Mouse (Mus musculus): ENCODE results near the gene Cyren. TPM values are rescaled to one million over a fixed set of nuclear protein-coding genes. Genes with fewer than 3 reads are reported as not detected.

The Cyren gene
- polyA plus RNA-seq, 1 experiment from 2014 or later, result 21.6 TPM

- Histone ChIP-seq H3K4me1 (replicated peaks; ENCODE audit: control insufficient read depth, insufficient read depth, low read length) (peaks cover 67% of the 10 kb centered on the region), H3K9ac (ENCODE audit: low read length) (peak overlapping the region; percentile 15; the same call in 1 of the 2 replicates), H3K4me3 (ENCODE audit: low read length) (no peak overlapping the region), H3K9me3 (ENCODE audit: control insufficient read depth, low read length) (no peaks in the 10 kb centered on the region), H3K36me3 (ENCODE audit: control insufficient read depth, insufficient read depth, low read length) (no peaks in the 10 kb centered on the region), H3K27me3 (ENCODE audit: control insufficient read depth, insufficient read depth, low read depth, low read length) (no peaks in the 10 kb centered on the region), H3K4me2 (ENCODE audit: low read depth, low read length) (no peak overlapping the region), H3K27ac (ENCODE audit: low read length) (peak overlapping the region; percentile 92)
- ATAC-seq (ENCODE audit: low read depth), result peak; percentile 17; the same call in 1 of the 2 replicates
- 28% methylated on average over 5 of the region's 5 CpGs for WGBS
Observed at GRCm38 (mm10) chr6:34865213-34865612, 12.6 kb downstream of the Cyren start.

GRCm38 (mm10) chr6:34863786-34864514 is 13.9 kb downstream of the Cyren start:
- WGBS, result 61% methylated on average over 9 of the region's 9 CpGs
- no peaks in the 10 kb centered on the region for H3K36me3 ChIP-seq (ENCODE audit: control insufficient read depth, insufficient read depth, low read length)
- H3K4me1 ChIP-seq (replicated peaks; ENCODE audit: control insufficient read depth, insufficient read depth, low read length), result peaks cover 55% of the 10 kb centered on the region
- peak overlapping the region; percentile 13; the same call in 1 of the 2 replicates for H3K27ac ChIP-seq (ENCODE audit: low read length)
- H3K9me3 ChIP-seq (ENCODE audit: control insufficient read depth, low read length), result no peaks in the 10 kb centered on the region
- no peak overlapping the region for H3K4me2 ChIP-seq (ENCODE audit: low read depth, low read length)
- no peak for ATAC-seq (ENCODE audit: low read depth)
- H3K4me3 ChIP-seq (ENCODE audit: low read length), result no peak overlapping the region
- no peak overlapping the region for H3K9ac ChIP-seq (ENCODE audit: low read length)
- H3K27me3 ChIP-seq (ENCODE audit: control insufficient read depth, insufficient read depth, low read depth, low read length), result no peaks in the 10 kb centered on the region

GRCm38 (mm10) chr6:34862791-34863403 is 15.0 kb downstream of the Cyren start, which contains the start of gene Tmem140:
TSS of gene Tmem140 (plus strand) at chr6:34863146.
- Histone ChIP-seq H3K4me3 (ENCODE audit: low read length) (peak within 1 kb of the TSS; percentile 45), H3K9ac (ENCODE audit: low read length) (peak within 1 kb of the TSS; percentile 67), H3K36me3 (ENCODE audit: control insufficient read depth, insufficient read depth, low read length) (no peaks in the 10 kb centered on the region), H3K9me3 (ENCODE audit: control insufficient read depth, low read length) (no peaks in the 10 kb centered on the region), H3K4me1 (replicated peaks; ENCODE audit: control insufficient read depth, insufficient read depth, low read length) (peaks cover 46% of the 10 kb centered on the region), H3K27ac (ENCODE audit: low read length) (peak within 1 kb of the TSS; percentile 79), H3K27me3 (ENCODE audit: control insufficient read depth, insufficient read depth, low read depth, low read length) (no peaks in the 10 kb centered on the region), H3K4me2 (ENCODE audit: low read depth, low read length) (peak within 1 kb of the TSS; percentile 68)
- 12% methylated on average over 11 of the region's 11 CpGs for WGBS
- ATAC-seq (ENCODE audit: low read depth), result peak; percentile 59

GRCm38 (mm10) chr6:34862381-34862780 is 15.5 kb downstream of the Cyren start:
- peak overlapping the region; percentile 68 for H3K4me2 ChIP-seq (ENCODE audit: low read depth, low read length)
- H3K27ac ChIP-seq (ENCODE audit: low read length), result peak overlapping the region; percentile 79
- H3K4me3 ChIP-seq (ENCODE audit: low read length), result peak overlapping the region; percentile 45
- no peaks in the 10 kb centered on the region for H3K9me3 ChIP-seq (ENCODE audit: control insufficient read depth, low read length)
- H3K9ac ChIP-seq (ENCODE audit: low read length), result no peak overlapping the region
- WGBS, result 90% methylated on average over 6 of the region's 6 CpGs
- H3K4me1 ChIP-seq (replicated peaks; ENCODE audit: control insufficient read depth, insufficient read depth, low read length), result peaks cover 41% of the 10 kb centered on the region
- no peaks in the 10 kb centered on the region for H3K27me3 ChIP-seq (ENCODE audit: control insufficient read depth, insufficient read depth, low read depth, low read length)
- no peaks in the 10 kb centered on the region for H3K36me3 ChIP-seq (ENCODE audit: control insufficient read depth, insufficient read depth, low read length)
- ATAC-seq (ENCODE audit: low read depth), result no peak

GRCm38 (mm10) chr6:34861546-34862053 is 16.3 kb downstream of the Cyren start:
- Histone ChIP-seq H3K36me3 (ENCODE audit: control insufficient read depth, insufficient read depth, low read length) (no peaks in the 10 kb centered on the region), H3K9ac (ENCODE audit: low read length) (no peak overlapping the region), H3K4me1 (replicated peaks; ENCODE audit: control insufficient read depth, insufficient read depth, low read length) (peaks cover 33% of the 10 kb centered on the region), H3K27me3 (ENCODE audit: control insufficient read depth, insufficient read depth, low read depth, low read length) (no peaks in the 10 kb centered on the region), H3K9me3 (ENCODE audit: control insufficient read depth, low read length) (no peaks in the 10 kb centered on the region), H3K27ac (ENCODE audit: low read length) (no peak overlapping the region), H3K4me3 (ENCODE audit: low read length) (no peak overlapping the region), H3K4me2 (ENCODE audit: low read depth, low read length) (no peak overlapping the region)
- no peak for ATAC-seq (ENCODE audit: low read depth)
- whole genome bisulfite sequencing, result 83% methylated on average over 11 of the region's 11 CpGs

GRCm38 (mm10) chr6:34832352-34832751 is 45.5 kb downstream of the Cyren start:
- no peaks in the 10 kb centered on the region for H3K9me3 ChIP-seq (ENCODE audit: control insufficient read depth, low read length)
- no peaks in the 10 kb centered on the region for H3K4me1 ChIP-seq (replicated peaks; ENCODE audit: control insufficient read depth, insufficient read depth, low read length)
- no peak for ATAC-seq (ENCODE audit: low read depth)
- WGBS, result 93% methylated on average over 5 of the region's 5 CpGs
- H3K9ac ChIP-seq (ENCODE audit: low read length), result no peak overlapping the region
- no peak overlapping the region for H3K27ac ChIP-seq (ENCODE audit: low read length)
- no peak overlapping the region for H3K4me3 ChIP-seq (ENCODE audit: low read length)
- no peaks in the 10 kb centered on the region for H3K36me3 ChIP-seq (ENCODE audit: control insufficient read depth, insufficient read depth, low read length)
- no peaks in the 10 kb centered on the region for H3K27me3 ChIP-seq (ENCODE audit: control insufficient read depth, insufficient read depth, low read depth, low read length)
- no peak overlapping the region for H3K4me2 ChIP-seq (ENCODE audit: low read depth, low read length)

GRCm38 (mm10) chr6:34824406-34824805 is 53.5 kb downstream of the Cyren start:
- 0 out of 2 replicates have a peak, but pooled peaks have one; percentile 26 for ATAC-seq (ENCODE audit: low read depth)
- Histone ChIP-seq H3K27ac (ENCODE audit: low read length) (no peak overlapping the region), H3K27me3 (ENCODE audit: control insufficient read depth, insufficient read depth, low read depth, low read length) (no peaks in the 10 kb centered on the region), H3K9me3 (ENCODE audit: control insufficient read depth, low read length) (peaks cover 4% of the 10 kb centered on the region; the same call in 1 of the 2 replicates), H3K9ac (ENCODE audit: low read length) (no peak overlapping the region), H3K4me3 (ENCODE audit: low read length) (no peak overlapping the region), H3K36me3 (ENCODE audit: control insufficient read depth, insufficient read depth, low read length) (no peaks in the 10 kb centered on the region), H3K4me2 (ENCODE audit: low read depth, low read length) (no peak overlapping the region), H3K4me1 (replicated peaks; ENCODE audit: control insufficient read depth, insufficient read depth, low read length) (peaks cover 6% of the 10 kb centered on the region)

Other genes with a start within 250 kb of the Cyren start
- 8.1 and 10.8 TPM in 2 replicates for gene Agbl3, start 97.6 kb downstream of the Cyren start, polyA plus RNA-seq (2015; fragmentation: Nextera tagmentation; extraction: Ambion mirVana)
- gene Tmem140, start 14.9 kb downstream of the Cyren start, polyA plus RNA-seq (2015; fragmentation: Nextera tagmentation; extraction: Ambion mirVana), result 4.7 and 7.0 TPM in 2 replicates
- gene Wdr91, start 32.8 kb upstream of the Cyren start, polyA plus RNA-seq (2015; fragmentation: Nextera tagmentation; extraction: Ambion mirVana), result 19.0 and 22.5 TPM in 2 replicates
- gene Stra8, start 42.1 kb upstream of the Cyren start, polyA plus RNA-seq (2015; fragmentation: Nextera tagmentation; extraction: Ambion mirVana), result 0.24 TPM in 1 of 2 replicates, not detected in the other
- gene Slc23a4, start 110.3 kb upstream of the Cyren start, polyA plus RNA-seq (2015; fragmentation: Nextera tagmentation; extraction: Ambion mirVana), result 0.70 and 0.80 TPM in 2 replicates

Data from lung, embryonic 16.5 days (tissue).